Comparison of ENCODE assay signal across 4 mouse cellular contexts in genomic region chr7:135068887-135069286, GRCm38 (mm10).
"Had no signal": no experiment of that assay in that cellular context is flagged by ENCODE, and none has a peak within 500 bp of the region (broad histone marks: within the 10 kb centered on the region; RNA-seq: fewer than 3 reads in every experiment).

No protein-coding gene starts in this region.

- H3K9me3 ChIP-seq: neural tube, embryonic 13.5 days; neural tube, embryonic 15.5 days; stomach, embryonic 15.5 days had no signal

- H3K27me3 ChIP-seq: neural tube, embryonic 13.5 days; neural tube, embryonic 15.5 days; stomach, embryonic 15.5 days had no signal

- H3K4me2 ChIP-seq: neural tube, embryonic 13.5 days; neural tube, embryonic 15.5 days; stomach, embryonic 15.5 days had no signal

- H3K27ac ChIP-seq: neural tube, embryonic 13.5 days; neural tube, embryonic 15.5 days; stomach, embryonic 15.5 days; stomach, postnatal 0 days had no signal

- H3K9ac ChIP-seq: neural tube, embryonic 13.5 days; neural tube, embryonic 15.5 days; stomach, embryonic 15.5 days had no signal

- H3K36me3 ChIP-seq: neural tube, embryonic 13.5 days; neural tube, embryonic 15.5 days; stomach, embryonic 15.5 days had no signal

- H3K4me3 ChIP-seq: neural tube, embryonic 13.5 days; neural tube, embryonic 15.5 days; stomach, embryonic 15.5 days had no signal

- H3K4me1 ChIP-seq: stomach, embryonic 15.5 days had no signal
